Mouse (Mus musculus): ENCODE data around the gene Zfp954. TPM values are rescaled to one million over a fixed set of nuclear protein-coding genes. Genes with fewer than 3 reads are reported as not detected.

The Zfp954 gene
- polyA plus RNA-seq, 1 experiment from 2014 or later: 14.8 TPM

GRCm38 (mm10) chr7:7108501-7108900, 12.8 kb downstream of the Zfp954 start:
- Histone ChIP-seq H3K4me3 (ENCODE audit: low read depth, low read length) (no peak overlapping the region), H3K4me1 (ENCODE audit: control insufficient read depth, insufficient read depth, low read length) (no peaks in the 10 kb centered on the region), H3K27me3 (ENCODE audit: control insufficient read depth, insufficient read depth, low read length) (no peaks in the 10 kb centered on the region), H3K9ac (ENCODE audit: low read length) (no peak overlapping the region), H3K36me3 (ENCODE audit: control insufficient read depth, insufficient read depth, low read length) (no peaks in the 10 kb centered on the region), H3K9me3 (ENCODE audit: control insufficient read depth, low read length) (no peaks in the 10 kb centered on the region; the same call in 1 of the 2 replicates), H3K4me2 (ENCODE audit: low read depth, severe bottlenecking) (no peak overlapping the region), H3K27ac (replicated peaks; ENCODE audit: low read depth, low read length) (no peak overlapping the region)
- WGBS: 92% methylated on average over 7 of the region's 7 CpGs
- no peak for ATAC-seq (ENCODE audit: insufficient number of reproducible peaks, low FRiP score, low TSS enrichment, low read depth)
- DNase-seq (ENCODE audit: low spot score): no peak

Other genes starting within 250 kb of the Zfp954 start
- gene Aurkc, start 126.2 kb downstream of the Zfp954 start, polyA plus RNA-seq (2014; fragmentation: Nextera tagmentation; extraction: Ambion mirVana): not detected in 2 replicates
- gene Zfp773, start 15.3 kb upstream of the Zfp954 start, polyA plus RNA-seq (2014; fragmentation: Nextera tagmentation; extraction: Ambion mirVana): 2.6 and 3.5 TPM in 2 replicates
- gene Zfp418, start 49.8 kb upstream of the Zfp954 start, polyA plus RNA-seq (2014; fragmentation: Nextera tagmentation; extraction: Ambion mirVana): 4.1 and 4.8 TPM in 2 replicates
- gene Zfp772, start 88.5 kb upstream of the Zfp954 start, polyA plus RNA-seq (2014; fragmentation: Nextera tagmentation; extraction: Ambion mirVana): 11.8 and 12.8 TPM in 2 replicates
- gene Vmn2r29, start 125.8 kb upstream of the Zfp954 start, polyA plus RNA-seq (2014; fragmentation: Nextera tagmentation; extraction: Ambion mirVana): 0.20 and 0.35 TPM in 2 replicates
- gene Gm45844, start 156.8 kb upstream of the Zfp954 start, polyA plus RNA-seq (2014; fragmentation: Nextera tagmentation; extraction: Ambion mirVana): 2.5 and 2.6 TPM in 2 replicates
- 28.5 and 29.8 TPM in 2 replicates for gene Clcn4, start 179.4 kb upstream of the Zfp954 start, polyA plus RNA-seq (2014; fragmentation: Nextera tagmentation; extraction: Ambion mirVana)
- gene Vmn2r30, start 216.1 kb upstream of the Zfp954 start, polyA plus RNA-seq (2014; fragmentation: Nextera tagmentation; extraction: Ambion mirVana): not detected in 2 replicates

Measured in limb, embryonic 11.5 days (tissue).